Mouse (Mus musculus) hematopoietic stem cell, adult 5-6 weeks (primary cell): Measurements from ENCODE around the gene 1700008O03Rik. TPM values are rescaled to one million over a fixed set of nuclear protein-coding genes. Genes with fewer than 3 reads are reported as not detected.

ENCODE experiments used
- ATAC-seq, 2 experiments: fragments of 125-278 bp in 1 of 2; replicated peaks in 1 of 2; 2 replicates each; pipeline ENCODE4 v1.8.0; 2016 to 2017; ENCODE audit warnings: inconsistent platforms in 2 of 2, mild to moderate bottlenecking in 2 of 2, moderate number of reproducible peaks in 2 of 2, low read depth in 1 of 2, moderate TSS enrichment in 1 of 2; ENCODE audit not compliant: low FRiP score in 2 of 2, poor library complexity in 2 of 2, severe bottlenecking in 2 of 2, insufficient read depth in 1 of 2, low TSS enrichment in 1 of 2
- total RNA-seq: library from RNA; stranded (forward); fragments of 172-1452, 232-1000 nt; gene quantifications from 2 replicates; pipeline ENCODE4 v1.2.3, GENCODE M21; 2017

The 1700008O03Rik gene
- total RNA-seq, 1 experiment from 2014 or later: 1.9 TPM

GRCm38 (mm10) chr7:44384716-44385059, 932 bp downstream of the 1700008O03Rik start:
- 0 out of 4 replicates have a peak, but pooled peaks have one; percentile 13 to 20 for ATAC-seq

GRCm38 (mm10) chr7:44383980-44384715, 1.5 kb downstream of the 1700008O03Rik start, which contains the start of gene Syt3:
Syt3 (plus strand) TSS chr7:44384102.
- peak; percentile 80 to 84 for ATAC-seq

- ATAC-seq: no peak
These were observed 3.1 kb downstream of the 1700008O03Rik start for GRCm38 (mm10) chr7:44382541-44382940.

GRCm38 (mm10) chr7:44378290-44378689, 7.3 kb downstream of the 1700008O03Rik start:
- ATAC-seq: no peak

- ATAC-seq: no peak
These were observed 9.8 kb downstream of the 1700008O03Rik start for GRCm38 (mm10) chr7:44375793-44376192.

GRCm38 (mm10) chr7:44375207-44375606, 10.4 kb downstream of the 1700008O03Rik start:
- no peak for ATAC-seq

- no peak for ATAC-seq
These were observed 10.9 kb downstream of the 1700008O03Rik start for GRCm38 (mm10) chr7:44374756-44375155.

GRCm38 (mm10) chr7:44373889-44374652, 11.5 kb downstream of the 1700008O03Rik start:
- ATAC-seq: peak; percentile 93 to 97

GRCm38 (mm10) chr7:44373460-44373859, 12.2 kb downstream of the 1700008O03Rik start:
- no peak for ATAC-seq

- ATAC-seq: no peak
These were observed 12.9 kb downstream of the 1700008O03Rik start for GRCm38 (mm10) chr7:44372678-44373077.

GRCm38 (mm10) chr7:44360792-44361301, 24.8 kb downstream of the 1700008O03Rik start:
- no peak for ATAC-seq

- peak; percentile 65 to 73 for ATAC-seq
These were observed 25.5 kb downstream of the 1700008O03Rik start for GRCm38 (mm10) chr7:44359908-44360672.

GRCm38 (mm10) chr7:44358886-44359654, 26.6 kb downstream of the 1700008O03Rik start:
- no peak for ATAC-seq

- ATAC-seq: no peak
These were observed 27.6 kb downstream of the 1700008O03Rik start for GRCm38 (mm10) chr7:44358012-44358411.

- ATAC-seq: no peak
These were observed 28.1 kb downstream of the 1700008O03Rik start for GRCm38 (mm10) chr7:44357531-44357930.

- no peak for ATAC-seq
These were observed 28.8 kb downstream of the 1700008O03Rik start for GRCm38 (mm10) chr7:44356590-44357481.
